Mouse (Mus musculus) heart, adult 2 months (tissue): ENCODE measurements around the gene Hist1h4m.

Experiments used
- CTCF ChIP-seq: fragments of 200-600 bp; IDR thresholded peaks from 2 replicates; pipeline ENCODE4 v1.8.1; 2022; ENCODE audit warnings: antibody characterized with exemption, mild to moderate bottlenecking, moderate library complexity
- POLR2A ChIP-seq: fragments of 200-500 bp; IDR thresholded peaks from 2 replicates; pipeline ENCODE4 v1.6.1; 2011; ENCODE audit warnings: mild to moderate bottlenecking, low read depth, low read length, control low read depth; ENCODE audit not compliant: insufficient read depth

- no peak for TF ChIP-seq CTCF
- TF ChIP-seq POLR2A: no peak
Observed at GRCm38 (mm10) chr13:21861608-21862007, 50.1 kb downstream of the Hist1h4m start.
